Mouse (Mus musculus) spleen, adult 2 months (tissue): ENCODE measurements at regions not wholly inside any gene's neighbourhood (a gene's known extent, or its start where the extent isn't known, plus 50 kb on each side); places are given as distances from the start of the nearest gene placed in this dataset.

Source experiments
- CTCF ChIP-seq: fragments of 200-500 bp; IDR thresholded peaks from 2 replicates; pipeline ENCODE4 v1.5.1; 2011; ENCODE audit warnings: mild to moderate bottlenecking, inconsistent platforms; ENCODE audit not compliant: insufficient read depth, insufficient read length, insufficient replicate concordance; ENCODE audit errors: extremely low read depth
- POLR2A ChIP-seq: fragments of 200-500 bp; IDR thresholded peaks from 2 replicates; pipeline ENCODE4 v1.6.1; 2011; ENCODE audit warnings: low read depth, low read length, inconsistent platforms

GRCm38 (mm10) chr1:126973871-126974270, 143.3 kb upstream of the Nckap5 start:
- TF ChIP-seq CTCF, result no peak
- TF ChIP-seq POLR2A, result no peak
